Mouse (Mus musculus): ENCODE data around the gene Gm10142. TPM values are rescaled to one million over a fixed set of nuclear protein-coding genes. Genes with fewer than 3 reads are reported as not detected.
"Not testable (repeated sequence)": the region's sequence is repeated elsewhere in the genome, so short reads cannot be mapped to it uniquely, and the experiment has no call there.

The Gm10142 gene
- polyA plus RNA-seq, 3 experiments from 2014 or later = not detected

DNA sequence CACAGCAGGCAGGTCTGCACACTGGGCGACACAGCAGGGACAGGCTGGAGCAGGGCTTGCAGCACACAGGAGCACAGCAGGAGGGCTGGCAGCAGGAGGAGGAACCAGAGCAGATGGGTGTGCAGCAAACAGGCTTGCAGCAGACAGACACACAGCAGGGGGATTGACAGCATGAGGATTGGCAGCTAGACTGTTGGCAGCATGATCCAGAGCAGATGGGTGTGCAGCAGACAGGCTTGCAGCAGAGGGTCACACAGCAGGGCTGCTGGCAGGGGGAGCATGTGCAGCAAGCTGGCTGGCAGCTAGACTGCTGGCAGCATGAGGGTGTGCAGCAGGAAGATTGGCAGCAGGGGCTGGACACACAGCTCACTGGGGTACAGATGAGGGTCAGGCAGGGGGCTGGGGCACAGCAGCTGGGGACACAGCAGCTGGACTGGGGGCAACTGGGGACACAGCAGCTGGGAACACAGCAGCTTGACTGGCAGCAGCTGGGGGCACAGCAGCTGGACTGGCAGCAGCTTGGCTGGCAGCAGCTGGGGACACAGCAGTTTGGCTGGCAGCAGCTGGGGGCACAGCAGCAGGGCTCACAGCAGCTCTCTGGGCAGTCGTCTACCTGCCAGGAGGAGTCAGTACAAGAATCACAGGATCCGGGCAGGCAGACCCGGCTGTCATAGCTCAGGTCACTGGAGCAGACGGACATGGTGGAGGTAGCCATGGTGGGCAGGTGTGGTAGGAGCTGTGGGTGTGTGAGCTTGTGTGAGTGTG lies 26.5 kb downstream of the Gm10142 start, which contains the start of gene Gm18596:
Gene Gm18596, minus strand, starts transcription at position 715 of the 765 bp plus-strand sequence.
- ATAC-seq = not testable (repeated sequence)

DNA sequence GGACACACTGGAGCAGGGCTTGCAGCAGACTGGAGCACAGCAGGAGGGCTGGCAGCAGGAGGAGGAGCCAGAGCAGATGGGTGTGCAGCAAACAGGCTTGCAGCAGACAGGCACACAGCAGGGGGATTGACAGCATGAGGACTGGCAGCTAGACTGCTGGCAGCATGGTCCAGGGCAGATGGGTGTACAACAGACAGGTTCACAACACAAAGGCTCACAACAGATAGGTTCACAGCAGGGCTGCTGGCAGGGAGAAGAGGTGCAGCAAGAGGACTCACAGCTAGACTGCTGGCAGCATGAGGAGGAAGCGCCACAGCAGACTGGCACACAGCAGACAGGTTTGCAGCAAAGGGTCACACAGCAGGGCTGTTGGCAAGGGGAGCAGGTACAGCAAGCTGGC lies 35.1 kb downstream of the Gm10142 start:
- ATAC-seq = not testable (repeated sequence)

DNA sequence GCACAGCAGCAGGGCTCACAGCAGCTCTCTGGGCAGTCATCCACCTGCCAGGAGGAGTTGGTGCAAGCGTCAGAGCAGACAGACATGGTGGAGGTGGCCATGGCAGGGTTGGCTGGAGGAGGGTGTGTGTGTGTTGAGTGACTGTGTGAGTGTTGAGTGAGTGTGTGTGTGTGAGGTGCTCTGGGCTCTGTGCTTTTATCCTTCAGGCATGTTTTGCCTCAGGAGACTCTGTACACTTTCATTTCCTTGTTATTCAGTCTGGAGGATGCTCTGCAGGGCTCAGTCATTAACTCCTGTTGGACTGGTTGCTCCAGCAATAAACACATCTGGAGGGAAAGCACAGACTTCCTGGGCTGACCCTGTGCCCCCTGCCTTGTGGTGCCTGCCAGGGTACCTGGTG lies 35.6 kb downstream of the Gm10142 start, which contains the start of gene Gm9736:
Gene Gm9736, minus strand, starts transcription at position 101 of the 400 bp plus-strand sequence.
- not testable (repeated sequence) for ATAC-seq

DNA sequence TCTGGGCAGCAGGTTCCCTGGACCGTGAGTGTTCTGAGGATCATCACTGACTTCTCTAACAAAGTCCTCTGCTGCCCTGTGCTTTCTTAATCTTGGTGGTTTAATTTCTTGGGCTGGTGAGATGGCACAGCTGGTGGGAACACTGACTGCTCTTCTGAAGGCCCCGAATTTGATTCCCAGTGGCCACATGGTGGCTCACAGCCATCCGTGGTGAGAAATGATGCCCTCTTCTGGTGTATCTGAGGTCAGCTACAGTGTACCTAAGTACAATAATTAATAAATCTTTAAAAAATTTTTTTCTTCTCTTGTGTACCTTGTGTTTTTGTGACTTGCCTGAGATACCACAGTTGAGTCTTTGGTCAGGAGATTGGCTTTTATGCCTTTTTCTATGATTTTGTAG lies 36.7 kb downstream of the Gm10142 start:
- ATAC-seq = not testable (repeated sequence)

DNA sequence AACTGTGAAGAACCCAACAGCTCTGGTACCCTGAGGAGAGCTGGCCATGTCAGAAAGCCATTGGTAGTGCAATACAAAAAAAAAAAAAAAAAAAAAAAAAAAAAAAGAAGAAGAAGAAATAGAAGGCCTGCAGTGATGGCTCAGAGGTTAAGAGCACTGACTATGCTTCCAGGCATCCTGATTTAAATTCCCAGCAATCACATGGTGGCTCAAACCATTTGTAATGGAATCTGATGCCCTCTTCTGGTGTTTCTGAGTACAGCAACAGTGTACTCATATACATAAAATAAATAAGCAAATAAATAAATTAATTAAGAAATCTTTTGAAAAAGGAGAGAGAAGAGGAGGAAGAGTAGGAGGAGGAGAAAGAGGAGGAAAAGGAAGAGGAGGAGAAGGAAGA lies 37.8 kb downstream of the Gm10142 start:
- ATAC-seq = no peak

DNA sequence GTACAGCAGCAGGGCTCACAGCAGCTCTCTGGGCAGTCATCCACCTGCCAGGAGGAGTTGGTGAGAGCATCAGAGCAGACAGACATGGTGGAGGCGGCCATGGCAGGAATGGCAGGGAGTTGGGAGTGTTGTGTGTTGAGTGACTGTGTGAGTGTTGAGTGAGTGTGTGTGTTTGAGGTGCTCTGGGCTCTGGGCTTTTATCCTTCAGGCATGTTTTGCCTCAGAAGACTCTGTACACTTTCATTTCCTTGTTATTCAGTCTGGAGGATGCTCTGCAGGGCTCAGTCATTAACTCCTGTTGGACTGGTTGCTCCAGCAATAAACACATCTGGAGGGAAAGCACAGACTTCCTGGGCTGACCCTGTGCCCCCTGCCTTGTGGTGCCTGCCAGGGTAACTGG lies 44.0 kb downstream of the Gm10142 start, which contains the start of gene Gm3233:
Gene Gm3233, minus strand, starts transcription at position 101 of the 400 bp plus-strand sequence.
- ATAC-seq = not testable (repeated sequence)

Other genes with a start within 250 kb of the Gm10142 start
- gene Fam207a, start 200.0 kb upstream of the Gm10142 start, polyA plus RNA-seq (2017; shearing (Covaris generic)) = 10 to 100 TPM; 13.7 to 16.1 (median 15.1) TPM
- 100 to 1,000 TPM; 493 to 517 (median 499) TPM for gene Itgb2, start 185.6 kb upstream of the Gm10142 start, polyA plus RNA-seq (2017; shearing (Covaris generic))
- 100 to 1,000 TPM in 2 of 3 experiments, 10 to 100 TPM in 1; 83.7 to 113 (median 112) TPM for gene Pttg1ip, start 134.1 kb upstream of the Gm10142 start, polyA plus RNA-seq (2017; shearing (Covaris generic))
- gene Sumo3, start 109.7 kb upstream of the Gm10142 start, polyA plus RNA-seq (2017; shearing (Covaris generic)) = 10 to 100 TPM; 73.1 to 90.7 (median 74.3) TPM
- 10 to 100 TPM in 1 of 3 experiments, 1 to 10 TPM in 1, not detected in 1; 3.6 to 10.0 TPM for gene Gm49325, start 109.6 kb upstream of the Gm10142 start, polyA plus RNA-seq (2017; shearing (Covaris generic))
- 10 to 100 TPM; 41.1 to 55.4 (median 50.1) TPM for gene Ube2g2, start 93.5 kb upstream of the Gm10142 start, polyA plus RNA-seq (2017; shearing (Covaris generic))
- under 1 TPM; 0.26 to 0.54 (median 0.28) TPM for gene Tspear, start 29.2 kb upstream of the Gm10142 start, polyA plus RNA-seq (2017; shearing (Covaris generic))
- gene Gm19402, start 25.1 kb upstream of the Gm10142 start, polyA plus RNA-seq (2017; shearing (Covaris generic)) = not detected
- not detected for gene Gm9508, start 18.6 kb upstream of the Gm10142 start, polyA plus RNA-seq (2017; shearing (Covaris generic))
- not detected for gene Gm10272, start 9.2 kb upstream of the Gm10142 start, polyA plus RNA-seq (2017; shearing (Covaris generic))
- not detected for gene Gm10024, start 4.3 kb upstream of the Gm10142 start, polyA plus RNA-seq (2017; shearing (Covaris generic))
- gene Krtap12-1, start 4.8 kb downstream of the Gm10142 start, polyA plus RNA-seq (2017; shearing (Covaris generic)) = not detected
- gene Gm10100, start 10.7 kb downstream of the Gm10142 start, polyA plus RNA-seq (2017; shearing (Covaris generic)) = not detected
- gene Gm18596, start 26.8 kb downstream of the Gm10142 start, polyA plus RNA-seq (2017; shearing (Covaris generic)) = not detected
- not detected for gene Gm9736, start 35.5 kb downstream of the Gm10142 start, polyA plus RNA-seq (2017; shearing (Covaris generic))
- not detected for gene Gm3233, start 43.9 kb downstream of the Gm10142 start, polyA plus RNA-seq (2017; shearing (Covaris generic))
- gene Gm3238, start 55.5 kb downstream of the Gm10142 start, polyA plus RNA-seq (2017; shearing (Covaris generic)) = not detected
- not detected for gene Gm7138, start 61.1 kb downstream of the Gm10142 start, polyA plus RNA-seq (2017; shearing (Covaris generic))
- gene Gm3250, start 66.7 kb downstream of the Gm10142 start, polyA plus RNA-seq (2017; shearing (Covaris generic)) = not detected
- not detected for gene Gm7137, start 72.4 kb downstream of the Gm10142 start, polyA plus RNA-seq (2017; shearing (Covaris generic))
- not detected for gene Gm9639, start 79.3 kb downstream of the Gm10142 start, polyA plus RNA-seq (2017; shearing (Covaris generic))
- gene Gm19668, start 83.3 kb downstream of the Gm10142 start, polyA plus RNA-seq (2017; shearing (Covaris generic)) = not detected
- not detected for gene Gm9507, start 96.0 kb downstream of the Gm10142 start, polyA plus RNA-seq (2017; shearing (Covaris generic))
- not detected for gene Gm2696, start 98.9 kb downstream of the Gm10142 start, polyA plus RNA-seq (2017; shearing (Covaris generic))
- not detected for gene Krtap10-4, start 111.3 kb downstream of the Gm10142 start, polyA plus RNA-seq (2017; shearing (Covaris generic))
- gene Krtap10-10, start 120.1 kb downstream of the Gm10142 start, polyA plus RNA-seq (2017; shearing (Covaris generic)) = not detected
- not detected for gene Gm36176, start 131.0 kb downstream of the Gm10142 start, polyA plus RNA-seq (2017; shearing (Covaris generic))
- not detected for gene Gm10318, start 137.1 kb downstream of the Gm10142 start, polyA plus RNA-seq (2017; shearing (Covaris generic))
- not detected for gene Gm3285, start 146.2 kb downstream of the Gm10142 start, polyA plus RNA-seq (2017; shearing (Covaris generic))
- gene Lrrc3, start 186.7 kb downstream of the Gm10142 start, polyA plus RNA-seq (2017; shearing (Covaris generic)) = not detected